Mouse (Mus musculus) heart, postnatal 10 days (tissue): ENCODE measurements at regions not wholly inside any gene's neighbourhood (a gene's known extent, or its start where the extent isn't known, plus 50 kb on each side); places are given as distances from the start of the nearest gene placed in this dataset.
"Not testable (repeated sequence)": the region's sequence is repeated elsewhere in the genome, so short reads cannot be mapped to it uniquely, and the experiment has no call there.

Experiments used
- DNase-seq, 2 experiments: peaks; one replicate each; pipeline ENCODE4 v3.0.0; 2021
- intact Hi-C: fragments of 180-260 bp; cut with DNase I; formaldehyde crosslinking; loops from one replicate; pipeline ENCODE4 v1.15.1; 2025

DNA sequence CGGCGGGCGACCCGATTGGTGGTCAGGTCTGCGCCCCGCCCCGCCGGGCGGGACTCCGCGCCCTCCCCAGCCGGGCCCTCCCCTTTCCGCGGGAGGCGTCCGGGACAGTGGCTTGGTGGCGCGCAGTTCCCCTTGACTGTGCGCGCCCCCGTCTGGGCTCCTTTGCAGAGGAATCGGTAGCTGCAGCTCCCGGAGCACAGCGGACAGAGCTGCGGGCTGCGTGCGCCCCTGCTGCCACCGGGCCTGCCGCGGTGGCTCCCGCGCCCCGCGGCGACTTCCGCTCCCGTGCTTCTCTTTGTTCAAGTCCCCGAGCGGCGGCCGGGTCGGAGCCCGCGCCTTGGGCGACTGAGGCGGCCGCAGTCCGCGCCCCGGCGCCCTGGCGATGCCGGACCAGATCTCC is 566.6 kb upstream of the Gm21863 start:
- intact Hi-C loops = not testable (repeated sequence)
- peak; percentile 41 to 50 for DNase-seq
